Mouse (Mus musculus): ENCODE measurements at regions not wholly inside any gene's neighbourhood (a gene's known extent, or its start where the extent isn't known, plus 50 kb on each side); places are given as distances from the start of the nearest gene placed in this dataset.

DNA sequence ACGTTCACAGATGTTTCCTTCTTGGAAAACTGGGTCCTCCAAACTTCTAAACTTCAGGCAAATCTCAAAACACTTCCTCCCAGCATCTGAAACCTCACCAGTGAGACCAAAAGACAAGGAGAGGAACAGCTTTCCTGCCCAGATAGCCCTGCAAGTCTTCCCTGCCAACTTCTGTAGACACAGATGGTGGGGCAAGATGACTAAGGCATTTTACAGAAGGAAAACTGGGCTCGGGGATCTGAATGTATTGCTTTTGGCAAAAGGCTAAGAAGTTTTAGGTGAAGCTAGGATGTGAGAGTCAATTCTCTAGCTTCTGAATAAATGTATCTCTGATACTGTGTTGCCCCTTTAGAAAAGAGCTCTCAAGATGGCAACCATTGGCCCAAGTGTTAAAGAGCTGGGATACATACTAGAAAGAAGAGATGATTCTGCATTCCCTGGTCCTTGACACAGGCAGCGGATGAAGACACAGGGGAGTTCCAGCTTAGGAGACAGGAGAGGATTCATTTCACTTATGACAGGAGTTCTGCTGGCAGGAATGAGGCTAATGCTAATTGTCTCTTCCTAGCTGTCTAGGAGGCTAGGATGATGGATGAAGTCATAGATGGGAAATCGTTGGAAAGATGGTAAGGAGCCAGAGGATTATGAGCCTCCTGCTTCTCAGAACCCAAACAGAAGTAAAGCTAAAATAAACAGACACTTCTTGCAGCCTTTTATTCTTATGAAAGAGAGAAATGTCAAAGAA lies 108.0 kb upstream of the Ces5a start:
- H3K36me3 ChIP-seq (ENCODE audit: control insufficient read depth, insufficient read depth, low read length), result no peaks in the 10 kb centered on the region
- H3K4me3 ChIP-seq (ENCODE audit: low read length), result no peak overlapping the region
- H3K4me1 ChIP-seq (ENCODE audit: control insufficient read depth, insufficient read depth, low read length), result no peaks in the 10 kb centered on the region
- H3K27me3 ChIP-seq (replicated peaks; ENCODE audit: control insufficient read depth, insufficient read depth, low read length), result no peaks in the 10 kb centered on the region
- H3K4me2 ChIP-seq (ENCODE audit: low read depth, low read length), result no peak overlapping the region
- no peak for ATAC-seq
- no peak overlapping the region for H3K9ac ChIP-seq (ENCODE audit: low read depth, low read length)
- no peaks in the 10 kb centered on the region for H3K9me3 ChIP-seq (ENCODE audit: control insufficient read depth, low read length)
- no peak overlapping the region for H3K27ac ChIP-seq (ENCODE audit: low read length)
- WGBS, result 63% methylated on average over 4 of the region's 4 CpGs

DNA sequence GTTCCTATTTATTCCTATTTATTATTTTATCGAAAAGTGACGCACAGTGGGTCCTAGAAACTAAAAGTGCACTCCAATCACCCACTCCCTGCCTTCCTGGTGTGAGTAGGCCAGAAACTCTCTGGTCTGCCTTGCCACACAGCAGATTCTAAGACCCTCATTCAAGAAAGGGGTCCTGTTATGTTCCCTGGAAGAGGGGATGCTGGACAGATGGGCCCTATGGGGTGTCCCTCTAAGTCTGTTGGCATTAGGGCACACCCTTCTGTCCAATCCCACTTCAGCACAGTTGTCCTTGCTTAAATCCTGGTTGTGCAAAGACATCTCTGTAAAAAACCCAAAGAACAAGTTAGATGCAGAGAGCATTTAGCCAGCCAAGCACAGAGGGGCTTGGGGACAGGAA lies 117.8 kb upstream of the Ces5a start:
- Histone ChIP-seq H3K9me3 (ENCODE audit: control insufficient read depth, low read length) (no peaks in the 10 kb centered on the region), H3K27me3 (replicated peaks; ENCODE audit: control insufficient read depth, insufficient read depth, low read length) (no peaks in the 10 kb centered on the region), H3K4me1 (ENCODE audit: control insufficient read depth, insufficient read depth, low read length) (no peaks in the 10 kb centered on the region), H3K9ac (ENCODE audit: low read depth, low read length) (no peak overlapping the region), H3K4me3 (ENCODE audit: low read length) (no peak overlapping the region), H3K4me2 (ENCODE audit: low read depth, low read length) (no peak overlapping the region), H3K36me3 (ENCODE audit: control insufficient read depth, insufficient read depth, low read length) (no peaks in the 10 kb centered on the region), H3K27ac (ENCODE audit: low read length) (no peak overlapping the region)
- no peak for ATAC-seq
- WGBS, result 93% methylated on average over 2 of the region's 2 CpGs

DNA sequence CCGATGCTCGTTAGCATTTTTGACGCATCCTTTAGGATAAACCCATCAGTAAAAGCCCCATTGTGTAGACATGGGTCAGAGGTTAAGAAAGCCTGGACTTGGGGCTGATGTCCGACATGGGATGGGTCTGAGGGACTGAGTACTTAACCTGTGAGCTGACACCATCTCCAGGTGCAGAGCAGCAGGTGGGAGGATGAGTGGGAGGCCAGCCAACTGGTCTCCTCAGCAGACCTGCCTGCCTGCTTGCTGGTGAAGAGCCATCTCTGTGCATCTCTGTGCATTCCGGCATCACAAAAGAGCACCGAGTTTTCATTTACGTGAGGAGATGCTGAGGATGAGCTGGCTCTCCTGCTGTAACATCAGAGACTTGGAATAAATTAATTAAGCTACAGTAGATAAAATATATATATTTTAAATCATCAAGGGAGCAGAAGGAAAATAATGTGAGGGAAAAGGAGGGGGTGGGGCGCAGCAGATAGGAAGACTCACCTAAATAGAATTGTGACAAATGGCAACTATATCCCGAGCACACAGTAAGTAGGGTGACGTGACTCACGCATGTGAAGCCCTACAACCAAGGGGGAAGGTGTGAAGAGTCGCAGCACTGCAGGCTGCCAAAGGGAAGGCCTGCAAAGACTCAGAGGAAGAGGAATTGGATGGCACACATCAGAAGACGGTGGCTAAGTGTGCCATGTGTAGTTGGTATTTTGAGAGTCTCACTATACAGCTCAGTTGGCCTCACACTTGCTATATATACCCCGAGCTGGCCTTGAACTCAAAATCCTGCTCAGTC lies 118.5 kb upstream of the Ces5a start:
- Histone ChIP-seq H3K27me3 (replicated peaks; ENCODE audit: control insufficient read depth, insufficient read depth, low read length) (no peaks in the 10 kb centered on the region), H3K36me3 (ENCODE audit: control insufficient read depth, insufficient read depth, low read length) (no peaks in the 10 kb centered on the region), H3K4me3 (ENCODE audit: low read length) (no peak overlapping the region), H3K9me3 (ENCODE audit: control insufficient read depth, low read length) (no peaks in the 10 kb centered on the region), H3K4me1 (ENCODE audit: control insufficient read depth, insufficient read depth, low read length) (no peaks in the 10 kb centered on the region), H3K9ac (ENCODE audit: low read depth, low read length) (no peak overlapping the region), H3K4me2 (ENCODE audit: low read depth, low read length) (no peak overlapping the region), H3K27ac (ENCODE audit: low read length) (no peak overlapping the region)
- 71% methylated on average over 14 of the region's 14 CpGs for WGBS
- ATAC-seq, result no peak

DNA sequence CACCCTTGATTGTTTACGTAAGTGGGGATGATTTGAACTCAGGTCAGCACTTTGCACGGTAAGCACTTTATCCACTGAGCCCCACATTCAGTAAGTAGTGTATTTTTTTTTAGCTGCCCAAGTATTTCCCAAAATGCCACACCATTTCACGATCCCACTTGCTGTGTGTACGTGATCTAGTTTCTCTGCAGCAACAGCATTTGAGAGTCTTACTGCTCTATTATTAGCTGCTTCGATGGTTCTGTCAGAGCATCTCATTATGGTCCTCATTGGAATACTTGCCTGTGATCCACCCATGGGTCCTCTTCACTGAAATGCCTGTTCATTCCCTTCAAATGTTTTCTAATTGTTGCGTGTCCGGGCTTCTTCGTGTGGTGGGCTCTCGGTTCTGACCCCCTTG lies 120.1 kb upstream of the Ces5a start:
- Histone ChIP-seq H3K9me3 (ENCODE audit: control insufficient read depth, low read length) (no peaks in the 10 kb centered on the region), H3K27me3 (replicated peaks; ENCODE audit: control insufficient read depth, insufficient read depth, low read length) (no peaks in the 10 kb centered on the region), H3K4me2 (ENCODE audit: low read depth, low read length) (no peak overlapping the region), H3K4me1 (ENCODE audit: control insufficient read depth, insufficient read depth, low read length) (no peaks in the 10 kb centered on the region), H3K9ac (ENCODE audit: low read depth, low read length) (no peak overlapping the region), H3K27ac (ENCODE audit: low read length) (no peak overlapping the region), H3K4me3 (ENCODE audit: low read length) (no peak overlapping the region), H3K36me3 (ENCODE audit: control insufficient read depth, insufficient read depth, low read length) (no peaks in the 10 kb centered on the region)
- 85% methylated on average over 9 of the region's 9 CpGs for WGBS
- ATAC-seq, result no peak

DNA sequence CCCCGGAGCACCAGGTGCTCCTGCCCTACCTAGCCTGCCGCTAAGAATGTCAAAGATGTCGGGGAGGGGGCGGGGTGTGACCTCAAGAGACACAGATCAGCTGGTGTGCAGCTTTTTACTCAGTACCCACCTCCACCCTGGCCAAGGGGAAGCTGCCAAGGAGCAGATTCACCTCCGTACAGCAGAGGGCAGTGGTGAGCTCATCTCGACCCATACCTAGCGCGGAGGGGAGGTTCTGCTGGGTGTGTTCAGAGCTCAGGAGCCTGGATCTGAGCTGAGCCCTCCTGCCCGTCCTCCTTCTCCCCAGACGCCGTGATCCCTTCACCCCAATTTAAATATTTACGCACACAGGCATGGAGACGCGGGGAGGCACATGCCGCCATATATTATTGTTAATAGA lies 126.1 kb upstream of the Ces5a start:
- H3K36me3 ChIP-seq (ENCODE audit: control insufficient read depth, insufficient read depth, low read length), result no peaks in the 10 kb centered on the region
- H3K9ac ChIP-seq (ENCODE audit: low read depth, low read length), result no peak overlapping the region
- no peaks in the 10 kb centered on the region for H3K27me3 ChIP-seq (replicated peaks; ENCODE audit: control insufficient read depth, insufficient read depth, low read length)
- H3K9me3 ChIP-seq (ENCODE audit: control insufficient read depth, low read length), result no peaks in the 10 kb centered on the region
- ATAC-seq, result peak; percentile 97
- peak overlapping the region; percentile 33 for H3K4me3 ChIP-seq (ENCODE audit: low read length)
- H3K4me1 ChIP-seq (ENCODE audit: control insufficient read depth, insufficient read depth, low read length), result peaks cover 4% of the 10 kb centered on the region; the same call in 1 of the 2 replicates
- no peak overlapping the region for H3K27ac ChIP-seq (ENCODE audit: low read length)
- peak overlapping the region; percentile 58 for H3K4me2 ChIP-seq (ENCODE audit: low read depth, low read length)
- WGBS, result 3% methylated on average over 15 of the region's 15 CpGs

GRCm38 (mm10) chr8:93662219-93662618 lies 126.6 kb upstream of the Ces5a start:
- Histone ChIP-seq H3K4me2 (ENCODE audit: low read depth, low read length) (peak overlapping the region; percentile 58), H3K27me3 (replicated peaks; ENCODE audit: control insufficient read depth, insufficient read depth, low read length) (no peaks in the 10 kb centered on the region), H3K36me3 (ENCODE audit: control insufficient read depth, insufficient read depth, low read length) (no peaks in the 10 kb centered on the region), H3K4me1 (ENCODE audit: control insufficient read depth, insufficient read depth, low read length) (peaks cover 4% of the 10 kb centered on the region; the same call in 1 of the 2 replicates), H3K9me3 (ENCODE audit: control insufficient read depth, low read length) (no peaks in the 10 kb centered on the region), H3K27ac (ENCODE audit: low read length) (no peak overlapping the region), H3K4me3 (ENCODE audit: low read length) (peak overlapping the region; percentile 33), H3K9ac (ENCODE audit: low read depth, low read length) (no peak overlapping the region)
- ATAC-seq, result peak; percentile 27; the same call in 1 of the 2 replicates
- 69% methylated on average over 5 of the region's 5 CpGs for WGBS

GRCm38 (mm10) chr8:93663851-93664250 lies 128.2 kb upstream of the Ces5a start:
- Histone ChIP-seq H3K9ac (ENCODE audit: low read depth, low read length) (no peak overlapping the region), H3K4me2 (ENCODE audit: low read depth, low read length) (no peak overlapping the region), H3K27ac (ENCODE audit: low read length) (no peak overlapping the region), H3K36me3 (ENCODE audit: control insufficient read depth, insufficient read depth, low read length) (no peaks in the 10 kb centered on the region), H3K4me1 (ENCODE audit: control insufficient read depth, insufficient read depth, low read length) (peaks cover 6% of the 10 kb centered on the region; the same call in 1 of the 2 replicates), H3K4me3 (ENCODE audit: low read length) (no peak overlapping the region), H3K27me3 (replicated peaks; ENCODE audit: control insufficient read depth, insufficient read depth, low read length) (no peaks in the 10 kb centered on the region), H3K9me3 (ENCODE audit: control insufficient read depth, low read length) (no peaks in the 10 kb centered on the region)
- no peak for ATAC-seq
- 88% methylated on average over 4 of the region's 4 CpGs for WGBS

GRCm38 (mm10) chr8:93668306-93668705 lies 132.7 kb upstream of the Ces5a start:
- H3K4me1 ChIP-seq (ENCODE audit: control insufficient read depth, insufficient read depth, low read length), result 0 out of 2 replicates have a peak, but pooled peaks cover 3% of the 10 kb centered on the region
- no peak overlapping the region for H3K4me3 ChIP-seq (ENCODE audit: low read length)
- no peaks in the 10 kb centered on the region for H3K9me3 ChIP-seq (ENCODE audit: control insufficient read depth, low read length)
- no peaks in the 10 kb centered on the region for H3K36me3 ChIP-seq (ENCODE audit: control insufficient read depth, insufficient read depth, low read length)
- no peak for ATAC-seq
- no peak overlapping the region for H3K27ac ChIP-seq (ENCODE audit: low read length)
- no peak overlapping the region for H3K4me2 ChIP-seq (ENCODE audit: low read depth, low read length)
- no peaks in the 10 kb centered on the region for H3K27me3 ChIP-seq (replicated peaks; ENCODE audit: control insufficient read depth, insufficient read depth, low read length)
- 60% methylated on average over 7 of the region's 7 CpGs for WGBS
- no peak overlapping the region for H3K9ac ChIP-seq (ENCODE audit: low read depth, low read length)

GRCm38 (mm10) chr8:93674721-93675120 lies 135.0 kb upstream of the Gnao1 start:
- Histone ChIP-seq H3K4me3 (ENCODE audit: low read length) (no peak overlapping the region), H3K9me3 (ENCODE audit: control insufficient read depth, low read length) (no peaks in the 10 kb centered on the region), H3K4me2 (ENCODE audit: low read depth, low read length) (no peak overlapping the region), H3K27me3 (replicated peaks; ENCODE audit: control insufficient read depth, insufficient read depth, low read length) (no peaks in the 10 kb centered on the region), H3K27ac (ENCODE audit: low read length) (no peak overlapping the region), H3K4me1 (ENCODE audit: control insufficient read depth, insufficient read depth, low read length) (no peaks in the 10 kb centered on the region), H3K9ac (ENCODE audit: low read depth, low read length) (no peak overlapping the region), H3K36me3 (ENCODE audit: control insufficient read depth, insufficient read depth, low read length) (no peaks in the 10 kb centered on the region)
- 66% methylated on average over 3 of the region's 3 CpGs for WGBS
- no peak for ATAC-seq

Measured in intestine, embryonic 16.5 days (tissue).